Mouse (Mus musculus): ENCODE results near the gene Rspry1. TPM values are rescaled to one million over a fixed set of nuclear protein-coding genes. Genes with fewer than 3 reads are reported as not detected.

The Rspry1 gene
- 33.6 and 36.0 TPM in 2 replicates for polyA plus RNA-seq (2014; fragmentation: Nextera tagmentation; extraction: Ambion mirVana)

DNA sequence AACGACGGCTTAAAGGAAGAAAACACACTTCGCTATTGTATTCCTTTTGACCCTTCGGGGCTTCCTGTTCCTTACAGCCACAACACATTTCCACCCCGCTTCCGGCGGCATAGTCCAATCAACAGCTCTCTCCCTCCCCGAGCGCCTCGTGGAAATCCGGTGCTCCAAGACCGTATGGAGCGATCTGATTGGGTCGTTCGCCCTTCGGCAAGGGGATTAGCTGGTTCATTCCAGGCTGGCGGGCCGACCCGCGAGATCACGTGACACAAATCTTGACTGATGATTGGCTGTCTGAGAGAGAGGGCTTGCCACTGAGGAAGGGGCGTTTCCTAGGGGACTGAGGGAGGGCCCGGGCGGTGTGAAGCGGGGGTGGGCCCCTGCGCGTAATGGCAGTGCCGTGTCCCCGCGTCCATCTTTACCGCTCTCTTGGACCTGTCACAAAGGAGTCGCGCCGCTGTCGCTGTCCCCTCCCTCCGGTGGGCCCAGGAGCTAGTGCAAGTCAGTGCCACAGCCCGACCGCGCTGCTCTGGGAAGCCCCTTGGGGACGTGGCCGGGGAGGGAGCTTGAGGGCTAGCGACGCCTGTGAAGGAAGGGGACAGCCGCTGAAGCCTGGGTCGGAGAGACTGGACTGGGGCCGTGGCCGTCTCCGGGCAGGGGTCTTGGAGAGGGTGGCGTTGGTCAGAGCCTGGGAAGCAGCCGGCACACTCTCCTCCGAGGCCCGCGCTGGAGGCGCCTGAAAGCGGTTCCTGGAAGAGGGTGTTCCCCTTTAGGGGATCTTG is at the start of gene Rspry1, which contains the start of gene Fam192a:
Gene Rspry1, plus strand, starts transcription at position 331 of the 779 bp plus-strand sequence.
Gene Fam192a, minus strand, starts transcription at position 391 of the 779 bp plus-strand sequence.
- under 1% methylated on average over 48 of the region's 55 CpGs for WGBS
- peaks cover 19% of the 10 kb centered on the region for H3K4me1 ChIP-seq (ENCODE audit: control insufficient read depth, insufficient read depth, low read length)
- H3K9me3 ChIP-seq (ENCODE audit: control insufficient read depth, low read length): no peaks in the 10 kb centered on the region
- peak within 1 kb of the TSS; percentile 94 for H3K27ac ChIP-seq (replicated peaks; ENCODE audit: low read depth, low read length)
- no peaks in the 10 kb centered on the region for H3K27me3 ChIP-seq (replicated peaks; ENCODE audit: control insufficient read depth, insufficient read depth, low read length)
- peak; percentile 100 for ATAC-seq (ENCODE audit: low read depth)
- H3K4me2 ChIP-seq (ENCODE audit: low read depth, low read length): peak within 1 kb of the TSS; percentile 92
- H3K4me3 ChIP-seq (ENCODE audit: low read depth, low read length): peak within 1 kb of the TSS; percentile 94
- peak; percentile 100 for DNase-seq (ENCODE audit: low spot score)
- H3K36me3 ChIP-seq (ENCODE audit: control insufficient read depth, insufficient read depth, low read length): no peaks in the 10 kb centered on the region
- H3K9ac ChIP-seq (ENCODE audit: low read depth, low read length): peak within 1 kb of the TSS; percentile 94

- Histone ChIP-seq H3K27ac (replicated peaks; ENCODE audit: low read depth, low read length) (no peak overlapping the region), H3K4me3 (ENCODE audit: low read depth, low read length) (no peak overlapping the region), H3K27me3 (replicated peaks; ENCODE audit: control insufficient read depth, insufficient read depth, low read length) (no peaks in the 10 kb centered on the region), H3K4me2 (ENCODE audit: low read depth, low read length) (no peak overlapping the region), H3K9me3 (ENCODE audit: control insufficient read depth, low read length) (no peaks in the 10 kb centered on the region), H3K36me3 (ENCODE audit: control insufficient read depth, insufficient read depth, low read length) (no peaks in the 10 kb centered on the region), H3K9ac (ENCODE audit: low read depth, low read length) (no peak overlapping the region), H3K4me1 (ENCODE audit: control insufficient read depth, insufficient read depth, low read length) (no peaks in the 10 kb centered on the region)
- DNase-seq (ENCODE audit: low spot score) (no peak), ATAC-seq (ENCODE audit: low read depth) (no peak)
- 83% methylated on average over 2 of the region's 2 CpGs for WGBS
Observed at GRCm38 (mm10) chr8:94552696-94553095, 49.0 kb upstream of the Rspry1 start.

GRCm38 (mm10) chr8:94557281-94557680 is 44.5 kb upstream of the Rspry1 start:
- Histone ChIP-seq H3K4me3 (ENCODE audit: low read depth, low read length) (no peak overlapping the region), H3K4me2 (ENCODE audit: low read depth, low read length) (no peak overlapping the region), H3K9me3 (ENCODE audit: control insufficient read depth, low read length) (no peaks in the 10 kb centered on the region), H3K4me1 (ENCODE audit: control insufficient read depth, insufficient read depth, low read length) (no peaks in the 10 kb centered on the region), H3K9ac (ENCODE audit: low read depth, low read length) (no peak overlapping the region), H3K27me3 (replicated peaks; ENCODE audit: control insufficient read depth, insufficient read depth, low read length) (no peaks in the 10 kb centered on the region), H3K36me3 (ENCODE audit: control insufficient read depth, insufficient read depth, low read length) (no peaks in the 10 kb centered on the region), H3K27ac (replicated peaks; ENCODE audit: low read depth, low read length) (no peak overlapping the region)
- no peak for ATAC-seq (ENCODE audit: low read depth)
- 68% methylated on average over 3 of the region's 3 CpGs for WGBS
- no peak for DNase-seq (ENCODE audit: low spot score)

DNA sequence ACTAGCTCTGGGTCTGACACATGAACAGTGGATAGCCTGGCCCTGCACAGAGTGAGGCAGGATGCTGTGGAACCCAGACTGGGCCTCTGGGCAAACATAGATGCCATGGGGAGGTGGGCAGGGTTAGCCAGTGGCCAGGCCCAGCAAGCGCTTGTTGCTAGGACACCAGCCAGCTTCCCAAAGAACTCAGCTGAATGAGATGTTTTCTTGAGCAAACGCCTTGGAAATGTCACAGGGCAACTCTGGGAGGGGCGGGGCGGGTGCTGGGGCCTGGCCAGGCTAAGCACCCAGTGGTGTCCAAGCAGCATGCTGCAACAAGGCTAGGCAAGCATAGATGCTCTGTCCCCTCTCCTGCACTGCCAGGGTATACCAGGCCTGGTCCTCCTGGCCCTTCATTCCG is 40.5 kb upstream of the Rspry1 start:
- no peak overlapping the region for H3K27ac ChIP-seq (replicated peaks; ENCODE audit: low read depth, low read length)
- H3K9me3 ChIP-seq (ENCODE audit: control insufficient read depth, low read length): no peaks in the 10 kb centered on the region
- H3K4me2 ChIP-seq (ENCODE audit: low read depth, low read length): no peak overlapping the region
- H3K27me3 ChIP-seq (replicated peaks; ENCODE audit: control insufficient read depth, insufficient read depth, low read length): no peaks in the 10 kb centered on the region
- 80% methylated on average over 2 of the region's 5 CpGs for WGBS
- H3K36me3 ChIP-seq (ENCODE audit: control insufficient read depth, insufficient read depth, low read length): no peaks in the 10 kb centered on the region
- no peak overlapping the region for H3K4me3 ChIP-seq (ENCODE audit: low read depth, low read length)
- DNase-seq (ENCODE audit: low spot score): no peak
- no peaks in the 10 kb centered on the region for H3K4me1 ChIP-seq (ENCODE audit: control insufficient read depth, insufficient read depth, low read length)
- no peak overlapping the region for H3K9ac ChIP-seq (ENCODE audit: low read depth, low read length)
- no peak for ATAC-seq (ENCODE audit: low read depth)

- no peaks in the 10 kb centered on the region for H3K27me3 ChIP-seq (replicated peaks; ENCODE audit: control insufficient read depth, insufficient read depth, low read length)
- H3K9me3 ChIP-seq (ENCODE audit: control insufficient read depth, low read length): no peaks in the 10 kb centered on the region
- H3K4me2 ChIP-seq (ENCODE audit: low read depth, low read length): no peak overlapping the region
- no peak overlapping the region for H3K4me3 ChIP-seq (ENCODE audit: low read depth, low read length)
- no peak overlapping the region for H3K27ac ChIP-seq (replicated peaks; ENCODE audit: low read depth, low read length)
- no peak overlapping the region for H3K9ac ChIP-seq (ENCODE audit: low read depth, low read length)
- H3K4me1 ChIP-seq (ENCODE audit: control insufficient read depth, insufficient read depth, low read length): 0 out of 2 replicates have a peak, but pooled peaks cover 5% of the 10 kb centered on the region
- ATAC-seq (ENCODE audit: low read depth) (no peak), DNase-seq (ENCODE audit: low spot score) (no peak)
- no peaks in the 10 kb centered on the region for H3K36me3 ChIP-seq (ENCODE audit: control insufficient read depth, insufficient read depth, low read length)
Observed at GRCm38 (mm10) chr8:94564421-94564820, 37.3 kb upstream of the Rspry1 start.

DNA sequence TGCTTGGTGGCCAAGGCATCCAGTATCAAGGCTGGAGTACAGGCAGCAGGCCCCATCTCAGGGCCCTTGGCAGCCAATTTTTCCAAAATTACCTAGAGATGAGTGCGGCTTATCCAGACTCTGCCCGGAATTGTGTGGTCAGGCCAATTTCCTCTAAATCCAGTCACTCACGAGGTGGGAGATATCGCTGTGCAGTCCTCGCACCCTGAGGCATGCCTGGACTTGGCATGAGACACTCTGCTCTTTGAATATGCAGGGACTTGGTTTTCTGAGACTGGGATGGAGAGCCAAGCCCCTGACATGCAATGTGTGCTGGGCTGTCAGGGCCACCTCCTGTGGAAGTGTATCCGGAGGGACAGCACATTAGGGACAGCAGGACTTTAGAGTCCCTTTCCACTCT is 35.7 kb upstream of the Rspry1 start:
- Histone ChIP-seq H3K4me1 (ENCODE audit: control insufficient read depth, insufficient read depth, low read length) (0 out of 2 replicates have a peak, but pooled peaks cover 5% of the 10 kb centered on the region), H3K36me3 (ENCODE audit: control insufficient read depth, insufficient read depth, low read length) (peaks cover 1% of the 10 kb centered on the region; the same call in 1 of the 2 replicates), H3K4me2 (ENCODE audit: low read depth, low read length) (no peak overlapping the region), H3K27ac (replicated peaks; ENCODE audit: low read depth, low read length) (no peak overlapping the region), H3K9ac (ENCODE audit: low read depth, low read length) (no peak overlapping the region), H3K4me3 (ENCODE audit: low read depth, low read length) (no peak overlapping the region), H3K9me3 (ENCODE audit: control insufficient read depth, low read length) (no peaks in the 10 kb centered on the region), H3K27me3 (replicated peaks; ENCODE audit: control insufficient read depth, insufficient read depth, low read length) (no peaks in the 10 kb centered on the region)
- DNase-seq (ENCODE audit: low spot score) (no peak), ATAC-seq (ENCODE audit: low read depth) (no peak)
- WGBS: 72% methylated on average over 6 of the region's 6 CpGs

- H3K9ac ChIP-seq (ENCODE audit: low read depth, low read length): no peak overlapping the region
- no peak for ATAC-seq (ENCODE audit: low read depth)
- H3K27me3 ChIP-seq (replicated peaks; ENCODE audit: control insufficient read depth, insufficient read depth, low read length): no peaks in the 10 kb centered on the region
- H3K27ac ChIP-seq (replicated peaks; ENCODE audit: low read depth, low read length): no peak overlapping the region
- no peak overlapping the region for H3K4me3 ChIP-seq (ENCODE audit: low read depth, low read length)
- no peaks in the 10 kb centered on the region for H3K9me3 ChIP-seq (ENCODE audit: control insufficient read depth, low read length)
- no peak overlapping the region for H3K4me2 ChIP-seq (ENCODE audit: low read depth, low read length)
- 0 out of 2 replicates have a peak, but pooled peaks cover 5% of the 10 kb centered on the region for H3K4me1 ChIP-seq (ENCODE audit: control insufficient read depth, insufficient read depth, low read length)
- 67% methylated on average over 15 of the region's 15 CpGs for WGBS
- H3K36me3 ChIP-seq (ENCODE audit: control insufficient read depth, insufficient read depth, low read length): peaks cover 7% of the 10 kb centered on the region; the same call in 1 of the 2 replicates
- DNase-seq (ENCODE audit: low spot score): no peak
Observed at GRCm38 (mm10) chr8:94566446-94567158, 35.1 kb upstream of the Rspry1 start.

DNA sequence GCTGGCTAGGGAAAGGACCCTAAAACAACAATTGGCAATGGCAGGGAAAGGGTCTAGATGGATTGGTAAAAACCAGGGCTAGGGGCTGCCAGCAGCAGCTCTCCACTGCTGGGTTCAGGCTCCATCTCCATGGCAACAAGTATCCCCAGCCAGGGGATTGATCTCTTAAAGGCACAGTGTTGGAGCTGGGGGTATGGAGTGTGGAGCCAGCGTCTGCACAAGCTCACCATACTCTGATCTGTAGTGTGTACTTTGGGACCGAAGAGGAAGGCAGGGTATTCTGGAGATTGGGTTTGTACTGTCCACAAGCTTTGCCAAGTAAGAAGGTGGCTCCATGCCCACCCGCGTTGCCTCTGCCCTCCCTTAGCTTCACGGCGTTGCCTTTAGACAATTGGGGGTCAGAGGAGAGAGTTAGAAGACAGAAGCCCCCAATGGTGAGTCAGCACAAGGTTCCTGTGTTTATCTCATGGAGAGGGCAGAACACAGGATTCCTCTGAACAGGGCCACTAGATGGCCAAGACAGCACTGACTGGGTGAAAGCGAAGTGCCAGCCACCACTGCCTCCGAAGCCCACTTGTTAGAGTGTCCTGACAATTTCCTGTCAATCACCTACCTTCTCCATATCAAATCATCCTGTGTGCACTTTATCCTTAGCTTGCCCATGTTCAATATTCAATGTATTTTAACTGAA is 34.4 kb upstream of the Rspry1 start:
- no peak overlapping the region for H3K27ac ChIP-seq (replicated peaks; ENCODE audit: low read depth, low read length)
- no peak overlapping the region for H3K9ac ChIP-seq (ENCODE audit: low read depth, low read length)
- no peak overlapping the region for H3K4me3 ChIP-seq (ENCODE audit: low read depth, low read length)
- 67% methylated on average over 8 of the region's 8 CpGs for WGBS
- H3K4me2 ChIP-seq (ENCODE audit: low read depth, low read length): no peak overlapping the region
- no peaks in the 10 kb centered on the region for H3K9me3 ChIP-seq (ENCODE audit: control insufficient read depth, low read length)
- ATAC-seq (ENCODE audit: low read depth) (peak; percentile 68; the same call in 1 of the 2 replicates), DNase-seq (ENCODE audit: low spot score) (no peak)
- H3K27me3 ChIP-seq (replicated peaks; ENCODE audit: control insufficient read depth, insufficient read depth, low read length): no peaks in the 10 kb centered on the region
- 0 out of 2 replicates have a peak, but pooled peaks cover 5% of the 10 kb centered on the region for H3K4me1 ChIP-seq (ENCODE audit: control insufficient read depth, insufficient read depth, low read length)
- peaks cover 7% of the 10 kb centered on the region; the same call in 1 of the 2 replicates for H3K36me3 ChIP-seq (ENCODE audit: control insufficient read depth, insufficient read depth, low read length)

Data from embryonic facial prominence, embryonic 14.5 days (tissue).